Mouse (Mus musculus) CH12.LX (cell line): ENCODE measurements around the gene Tmem174. TPM values are rescaled to one million over a fixed set of nuclear protein-coding genes. Genes with fewer than 3 reads are reported as not detected.

ENCODE experiments used
- DNase-seq: peaks from one replicate; pipeline ENCODE4 v3.0.0-alpha.2; 2013; ENCODE audit errors: extremely low read depth
- H3K27ac ChIP-seq: 2 replicates; pipeline ENCODE4 v1.5.1; 2012; ENCODE audit warnings: low read depth, mild to moderate bottlenecking, control low read depth, moderate library complexity; ENCODE audit not compliant: insufficient read depth
- H3K27me3 ChIP-seq: replicated peaks from 2 replicates; pipeline ENCODE3; 2012; ENCODE audit warnings: inconsistent platforms
- H3K36me3 ChIP-seq, 2 experiments: replicated peaks in 1 of 2; 2 replicates each; pipeline versions ENCODE3 to v1.6.1; 2012; ENCODE audit warnings: inconsistent platforms in 1 of 2, low read length in 1 of 2, mild to moderate bottlenecking in 1 of 2, mixed read lengths in 1 of 2, moderate library complexity in 1 of 2; ENCODE audit not compliant: control insufficient read depth in 1 of 2, insufficient read depth in 1 of 2
- H3K4me1 ChIP-seq, 2 experiments: 2 replicates each; pipeline ENCODE4 v1.6.1; 2012; ENCODE audit warnings: inconsistent platforms in 1 of 2, moderate library complexity in 1 of 2; ENCODE audit not compliant: insufficient read depth in 2 of 2, control insufficient read depth in 1 of 2
- H3K4me2 ChIP-seq: 2 replicates; pipeline ENCODE4 v1.6.1; 2012; ENCODE audit warnings: low read depth, mild to moderate bottlenecking, control low read depth; ENCODE audit not compliant: poor library complexity, insufficient read depth, severe bottlenecking
- H3K4me3 ChIP-seq, 3 experiments: fragments of 150-350 bp in 1 of 3; sonication (generic) in 1 of 3; replicated peaks in 1 of 3; 2 replicates each; pipeline versions ENCODE3 to v1.5.1; 2011 to 2012; ENCODE audit warnings: low read depth in 2 of 3, low read length in 2 of 3, mild to moderate bottlenecking in 2 of 3, moderate library complexity in 2 of 3, control low read depth in 1 of 3, improper control_type of control experiment in 1 of 3, inconsistent platforms in 1 of 3, mixed read lengths in 1 of 3; ENCODE audit not compliant: poor library complexity in 1 of 3
- H3K79me2 ChIP-seq: replicated peaks from 2 replicates; pipeline ENCODE4 v1.6.1; 2012; ENCODE audit warnings: mild to moderate bottlenecking, moderate library complexity; ENCODE audit not compliant: control insufficient read depth, poor library complexity, insufficient read depth, severe bottlenecking; ENCODE audit errors: extremely low read depth
- H3K9ac ChIP-seq: 2 replicates; pipeline ENCODE4 v1.6.1; 2012; ENCODE audit warnings: low read depth, mild to moderate bottlenecking, control low read depth, moderate library complexity; ENCODE audit not compliant: insufficient read depth
- H3K9me3 ChIP-seq: replicated peaks from 2 replicates; pipeline ENCODE3; 2012; ENCODE audit warnings: low read length, inconsistent platforms, mixed read lengths
- CHD2 ChIP-seq: IDR thresholded peaks from 2 replicates; pipeline ENCODE4 v1.6.1; 2011; ENCODE audit warnings: low read length, improper control_type of control experiment
- CTCF ChIP-seq, 2 experiments: IDR thresholded peaks in 1 of 2; conservative IDR thresholded peaks in 1 of 2; 2 replicates each; pipeline ENCODE4 v1.5.1; 2011 to 2012; ENCODE audit warnings: low read depth in 2 of 2, low read length in 2 of 2, improper control_type of control experiment in 1 of 2, inconsistent platforms in 1 of 2, mild to moderate bottlenecking in 1 of 2, moderate library complexity in 1 of 2
- E2F4 ChIP-seq: IDR thresholded peaks from 2 replicates; pipeline ENCODE4 v1.6.1; 2011; ENCODE audit warnings: low read depth, low read length, improper control_type of control experiment; ENCODE audit not compliant: insufficient replicate concordance
- ELF1 ChIP-seq: IDR thresholded peaks from 2 replicates; pipeline ENCODE4 v1.6.1; 2014; ENCODE audit warnings: low read depth, mild to moderate bottlenecking, inconsistent platforms, low read length, improper control_type of control experiment
- ETS1 ChIP-seq: conservative IDR thresholded peaks from 2 replicates; pipeline ENCODE4 v1.6.1; 2012; ENCODE audit warnings: low read depth, mild to moderate bottlenecking, inconsistent platforms, low read length, improper control_type of control experiment, moderate library complexity
- GABPA ChIP-seq: IDR thresholded peaks from 2 replicates; pipeline ENCODE4 v1.6.1; 2012; ENCODE audit warnings: low read depth, low read length, improper control_type of control experiment, inconsistent platforms; ENCODE audit not compliant: insufficient replicate concordance
- IRF4 ChIP-seq: IDR thresholded peaks from 2 replicates; pipeline ENCODE4 v1.6.1; 2014; ENCODE audit warnings: low read depth, mild to moderate bottlenecking, inconsistent platforms, low read length, improper control_type of control experiment
- KAT2A ChIP-seq: IDR thresholded peaks from 2 replicates; pipeline ENCODE4 v1.6.1; 2012; ENCODE audit warnings: low read length, improper control_type of control experiment, inconsistent platforms; ENCODE audit not compliant: insufficient replicate concordance
- MAFK ChIP-seq: IDR thresholded peaks from 2 replicates; pipeline ENCODE4 v1.6.1; 2011; ENCODE audit warnings: low read length, improper control_type of control experiment; ENCODE audit not compliant: insufficient replicate concordance
- MEF2A ChIP-seq: IDR thresholded peaks from 2 replicates; pipeline ENCODE4 v1.6.1; 2014; ENCODE audit warnings: low read depth, mild to moderate bottlenecking, inconsistent platforms, low read length, improper control_type of control experiment, borderline replicate concordance
- MYC ChIP-seq: IDR thresholded peaks from 2 replicates; pipeline ENCODE4 v1.6.1; 2011; ENCODE audit warnings: low read depth, mild to moderate bottlenecking, improper control_type of control experiment, low read length
- PAX5 ChIP-seq: IDR thresholded peaks from 2 replicates; pipeline ENCODE4 v1.6.1; 2012; ENCODE audit warnings: low read length, inconsistent platforms, mixed read lengths
- POLR2A ChIP-seq: IDR thresholded peaks from 2 replicates; pipeline ENCODE4 v1.6.1; 2011; ENCODE audit warnings: low read depth, mild to moderate bottlenecking, improper control_type of control experiment, low read length
- RAD21 ChIP-seq: IDR thresholded peaks from 2 replicates; pipeline ENCODE4 v1.6.1; 2011; ENCODE audit warnings: low read depth, mild to moderate bottlenecking, low read length, improper control_type of control experiment, moderate library complexity
- RCOR1 ChIP-seq: conservative IDR thresholded peaks from 2 replicates; pipeline ENCODE4 v1.6.1; 2012; ENCODE audit warnings: low read depth, mild to moderate bottlenecking, inconsistent platforms, low read length, improper control_type of control experiment
- SMC3 ChIP-seq: IDR thresholded peaks from 2 replicates; pipeline ENCODE4 v1.6.1; 2011; ENCODE audit warnings: low read depth, low read length, improper control_type of control experiment
- UBTF ChIP-seq: IDR thresholded peaks from 2 replicates; pipeline ENCODE4 v1.6.1; 2012; ENCODE audit warnings: low read depth, mild to moderate bottlenecking, inconsistent platforms, low read length, improper control_type of control experiment, moderate library complexity
- USF1 ChIP-seq: IDR thresholded peaks from 2 replicates; pipeline ENCODE4 v1.6.1; 2014; ENCODE audit warnings: low read depth, mild to moderate bottlenecking, inconsistent platforms, low read length, improper control_type of control experiment
- USF2 ChIP-seq: conservative IDR thresholded peaks from 2 replicates; pipeline ENCODE4 v1.6.1; 2011; ENCODE audit warnings: low read depth, low read length, improper control_type of control experiment
- ZC3H11A ChIP-seq: IDR thresholded peaks from 2 replicates; pipeline ENCODE4 v1.6.1; 2012; ENCODE audit warnings: low read depth, mild to moderate bottlenecking, inconsistent platforms, low read length, improper control_type of control experiment
- ZKSCAN1 ChIP-seq: IDR thresholded peaks from 2 replicates; pipeline ENCODE4 v1.6.1; 2012; ENCODE audit warnings: low read depth, inconsistent platforms, low read length, improper control_type of control experiment, borderline replicate concordance
- ZMIZ1 ChIP-seq: IDR thresholded peaks from 2 replicates; pipeline ENCODE4 v1.6.1; 2012; ENCODE audit warnings: low read depth, mild to moderate bottlenecking, inconsistent platforms, low read length, improper control_type of control experiment
- dilution Hi-C: fragments of 300-500 bp; cut with MboI; formaldehyde crosslinking; loops from 2 replicates; pipeline ENCODE4 v1.14.3; 2020; ENCODE audit warnings: low sequenced_read_pairs; ENCODE audit not compliant: extremely low pct_unique_long_range_greater_than_20kb, extremely low pct_ligation_motif_present
- in situ Hi-C: fragments of 300-500 bp; cut with MboI; formaldehyde crosslinking; loops from 3 replicates; pipeline ENCODE4 v1.14.3; 2019; ENCODE audit warnings: low sequenced_read_pairs, low pct_ligation_motif_present, low pct_unique_long_range_greater_than_20kb, mixed read lengths
- polyA plus RNA-seq: library from polyadenylated mRNA; unstranded; fragments of >175 nt; gene quantifications from 2 replicates; pipeline ENCODE4 v1.2.1, GENCODE M21; 2012; ENCODE audit warnings: low read depth; ENCODE audit not compliant: insufficient read length
- total RNA-seq, 2 experiments: library from RNA; depleted of rRNA; stranded (reverse); fragments of 300-350 nt in 1 of 2; fragments of >200 nt in 1 of 2; gene quantifications; 2 replicates each; pipeline ENCODE4 v1.2.3; 2012 to 2014

Tmem174 gene
- total and polyA plus RNA-seq, 3 experiments, result not detected

- Histone ChIP-seq H3K4me2 (no peak overlapping the region), H3K4me1 (no peaks in the 10 kb centered on the region), H3K9me3 (no peaks in the 10 kb centered on the region), H3K36me3 (no peaks in the 10 kb centered on the region), H3K9ac (no peak overlapping the region), H3K27me3 (no peaks in the 10 kb centered on the region), H3K27ac (no peak overlapping the region), H3K4me3 (no peak overlapping the region), H3K79me2 (no peaks in the 10 kb centered on the region)
- in situ Hi-C loops, result no loop called here
- dilution Hi-C loops, result no loop called here
- DNase-seq, result no peak
- TF ChIP-seq MEF2A (no peak), E2F4 (no peak), SMC3 (no peak)
Observed at GRCm38 (mm10) chr13:98632306-98632942, 4.8 kb downstream of the Tmem174 start.

GRCm38 (mm10) chr13:98631105-98631838 lies 5.9 kb downstream of the Tmem174 start:
- no peaks in the 10 kb centered on the region for H3K27me3 ChIP-seq
- H3K4me1 ChIP-seq, result no peaks in the 10 kb centered on the region
- no peaks in the 10 kb centered on the region for H3K9me3 ChIP-seq
- H3K9ac ChIP-seq, result no peak overlapping the region
- no peaks in the 10 kb centered on the region for H3K79me2 ChIP-seq
- no peaks in the 10 kb centered on the region for H3K36me3 ChIP-seq
- in situ Hi-C loops, result no loop called here
- no peak for DNase-seq
- H3K27ac ChIP-seq, result no peak overlapping the region
- no peak for TF ChIP-seq POLR2A
- no peak for TF ChIP-seq PAX5
- no peak for TF ChIP-seq CTCF (conservative IDR thresholded peaks at IDR 0.05 in 1 of 2, IDR thresholded peaks at IDR 0.05 in 1 of 2; ENCODE audit: low read depth in 2 of 2, low read length in 2 of 2)
- TF ChIP-seq USF1, result no peak
- dilution Hi-C loops, result no loop called here
- no peak overlapping the region for H3K4me2 ChIP-seq
- no peak overlapping the region for H3K4me3 ChIP-seq

GRCm38 (mm10) chr13:98626736-98627135 lies 10.5 kb downstream of the Tmem174 start:
- Histone ChIP-seq H3K4me2 (no peak overlapping the region), H3K4me3 (no peak overlapping the region), H3K9ac (no peak overlapping the region), H3K27me3 (no peaks in the 10 kb centered on the region), H3K79me2 (no peaks in the 10 kb centered on the region), H3K9me3 (no peaks in the 10 kb centered on the region)
- in situ Hi-C loops, result no loop called here
- TF ChIP-seq UBTF (no peak), PAX5 (no peak), CHD2 (no peak), RCOR1 (no peak), RAD21 (no peak), MAFK (no peak), MYC (no peak), KAT2A (no peak), GABPA (no peak), CTCF (conservative IDR thresholded peaks at IDR 0.05 in 1 of 2, IDR thresholded peaks at IDR 0.05 in 1 of 2; ENCODE audit: low read depth in 2 of 2, low read length in 2 of 2) (no peak), ZMIZ1 (no peak), ETS1 (no peak), USF2 (no peak), ELF1 (no peak), IRF4 (no peak), E2F4 (no peak), ZKSCAN1 (no peak), POLR2A (no peak), ZC3H11A (no peak), USF1 (no peak)
- TF ChIP-seq, all 38 proteins: peak for 0
- H3K36me3 ChIP-seq, result no peaks in the 10 kb centered on the region
- no peaks in the 10 kb centered on the region for H3K4me1 ChIP-seq
- no peak overlapping the region for H3K27ac ChIP-seq
- dilution Hi-C loops, result no loop called here
- DNase-seq, result no peak
